Mouse (Mus musculus): Measurements from ENCODE around the gene Trim65. TPM values are rescaled to one million over a fixed set of nuclear protein-coding genes. Genes with fewer than 3 reads are reported as not detected.

Gene Trim65
- total RNA-seq, 2 experiments from 2014 or later = 6.7 to 8.3 TPM

Other genes starting within 250 kb of the Trim65 start
- under 1 TPM; 0.46 to 0.74 TPM for gene Smim5, start 231.2 kb downstream of the Trim65 start, total RNA-seq (2021)
- not detected for gene Smim6, start 219.1 kb downstream of the Trim65 start, total RNA-seq (2021)
- 10 to 100 TPM; 51.3 to 56.7 TPM for gene Sap30bp, start 197.8 kb downstream of the Trim65 start, total RNA-seq (2021)
- gene Recql5, start 197.7 kb downstream of the Trim65 start, total RNA-seq (2021) = 10 to 100 TPM; 28.6 to 29.4 TPM
- 1 to 10 TPM; 7.9 to 8.7 TPM for gene Itgb4, start 156.4 kb downstream of the Trim65 start, total RNA-seq (2021)
- gene Galk1, start 118.4 kb downstream of the Trim65 start, total RNA-seq (2021) = 10 to 100 TPM; 11.7 to 14.1 TPM
- 100 to 1,000 TPM; 267 to 281 TPM for gene H3f3b, start 103.2 kb downstream of the Trim65 start, total RNA-seq (2021)
- gene Unk, start 100.8 kb downstream of the Trim65 start, total RNA-seq (2021) = 10 to 100 TPM; 20.6 to 23.1 TPM
- 1 to 10 TPM; 1.6 to 3.0 TPM for gene Unc13d, start 53.2 kb downstream of the Trim65 start, total RNA-seq (2021)
- 100 to 1,000 TPM; 450 to 480 TPM for gene Wbp2, start 44.1 kb downstream of the Trim65 start, total RNA-seq (2021)
- 1 to 10 TPM; 4.8 to 6.2 TPM for gene Trim47, start 3.9 kb downstream of the Trim65 start, total RNA-seq (2021)
- gene Mrpl38, start 7.7 kb upstream of the Trim65 start, total RNA-seq (2021) = 10 to 100 TPM; 60.2 to 61.2 TPM
- 10 to 100 TPM; 82.3 to 83.6 TPM for gene Fbf1, start 37.0 kb upstream of the Trim65 start, total RNA-seq (2021)
- 10 to 100 TPM; 33.7 to 39.8 TPM for gene Ten1, start 67.7 kb upstream of the Trim65 start, total RNA-seq (2021)
- gene Acox1, start 67.9 kb upstream of the Trim65 start, total RNA-seq (2021) = 100 to 1,000 TPM; 125 TPM
- under 1 TPM; 0.61 to 0.74 TPM for gene Evpl, start 106.9 kb upstream of the Trim65 start, total RNA-seq (2021)
- 10 to 100 TPM; 69.4 to 71.3 TPM for gene Srp68, start 143.1 kb upstream of the Trim65 start, total RNA-seq (2021)
- gene Galr2, start 149.8 kb upstream of the Trim65 start, total RNA-seq (2021) = not detected
- 10 to 100 TPM; 69.4 to 85.5 TPM for gene Exoc7, start 176.1 kb upstream of the Trim65 start, total RNA-seq (2021)
- 1 to 10 TPM; 6.2 to 7.5 TPM for gene Foxj1, start 204.3 kb upstream of the Trim65 start, total RNA-seq (2021)

All from layer of hippocampus, adult 18-20 months (tissue).